Mouse (Mus musculus): ENCODE results near the gene Nxpe3.

DNA sequence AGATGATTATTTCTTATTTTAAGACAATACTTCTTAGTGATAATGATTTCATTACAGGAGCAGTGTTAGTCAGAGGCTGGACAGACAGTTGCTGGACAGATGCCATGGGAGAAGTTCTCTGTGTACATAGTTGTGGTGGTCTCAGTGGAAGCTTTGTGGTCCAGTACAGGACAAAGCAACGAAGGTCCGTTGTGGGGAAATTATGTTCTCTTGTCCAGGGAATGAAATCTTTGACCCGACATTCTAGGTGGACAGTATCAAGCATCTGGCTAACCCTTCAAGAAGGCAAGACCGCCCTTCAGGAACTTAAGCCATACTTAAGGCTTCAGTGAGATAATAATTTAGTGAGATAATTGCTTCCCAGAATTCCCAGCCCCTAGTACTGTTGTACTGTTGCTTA lies 43.7 kb upstream of the Nxpe3 start:
- no peak for TF ChIP-seq CTCF (IDR thresholded peaks at IDR 0.05; ENCODE audit: control insufficient read depth, insufficient read depth, low read length)
- TF ChIP-seq POLR2A (IDR thresholded peaks at IDR 0.05; ENCODE audit: borderline replicate concordance, control insufficient read depth, low read depth, low read length): no peak

All from bone marrow, adult 2 months (tissue).